Mouse (Mus musculus): Measurements from ENCODE around the gene Gins3.
"Not testable (repeated sequence)": the region's sequence is repeated elsewhere in the genome, so short reads cannot be mapped to it uniquely, and the experiment has no call there.

Gene Gins3

GRCm38 (mm10) chr8:95648251-95648650, 15.0 kb downstream of the Gins3 start:
- DNase-seq (ENCODE audit: extremely low spot score, low read depth, low spot score): no peak

DNA sequence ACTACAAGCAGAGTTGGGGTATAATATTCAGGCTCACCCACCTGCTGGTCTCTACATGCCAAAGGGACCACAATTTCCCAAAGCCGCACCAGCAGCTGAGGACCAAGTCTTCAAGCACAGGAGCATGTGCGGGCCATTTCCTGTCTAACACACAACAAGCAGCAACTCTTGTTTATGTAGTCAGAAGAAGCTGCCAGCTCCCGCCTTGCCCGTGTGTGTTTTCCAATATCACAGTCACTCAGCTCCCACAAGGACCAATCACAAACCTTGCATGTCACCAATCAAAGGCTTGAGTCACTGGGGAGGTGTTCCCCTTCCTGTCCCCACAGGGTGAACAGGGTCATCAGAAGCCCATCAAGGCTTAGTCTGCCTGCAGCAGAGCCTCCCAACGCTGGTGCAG, 20.1 kb downstream of the Gins3 start:
- no peak for DNase-seq (ENCODE audit: extremely low spot score, low read depth, low spot score)

DNA sequence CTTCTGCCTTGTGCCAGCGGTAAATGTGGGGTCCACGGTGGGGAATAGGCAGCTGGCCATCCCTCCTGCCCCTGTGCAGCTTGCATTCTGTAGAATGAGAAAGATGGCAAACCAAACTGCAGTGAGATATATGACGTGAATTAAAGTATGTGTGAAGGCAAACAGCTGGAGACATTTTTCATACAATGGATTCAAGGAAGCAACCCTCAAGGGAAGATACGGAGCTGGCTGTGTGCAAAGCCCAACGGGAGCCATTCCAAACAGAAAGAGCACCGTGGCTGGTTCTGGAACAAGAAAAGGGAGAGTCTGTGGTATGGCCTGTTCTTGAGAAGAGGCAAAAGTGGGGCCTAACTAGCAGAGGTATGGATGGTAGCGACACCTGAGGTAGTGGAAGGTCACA, 22.6 kb downstream of the Gins3 start:
- DNase-seq (ENCODE audit: extremely low spot score, low read depth, low spot score): no peak

- no peak for DNase-seq (ENCODE audit: extremely low spot score, low read depth, low spot score)
Measured at GRCm38 (mm10) chr8:95656316-95657002, 23.2 kb downstream of the Gins3 start.

DNA sequence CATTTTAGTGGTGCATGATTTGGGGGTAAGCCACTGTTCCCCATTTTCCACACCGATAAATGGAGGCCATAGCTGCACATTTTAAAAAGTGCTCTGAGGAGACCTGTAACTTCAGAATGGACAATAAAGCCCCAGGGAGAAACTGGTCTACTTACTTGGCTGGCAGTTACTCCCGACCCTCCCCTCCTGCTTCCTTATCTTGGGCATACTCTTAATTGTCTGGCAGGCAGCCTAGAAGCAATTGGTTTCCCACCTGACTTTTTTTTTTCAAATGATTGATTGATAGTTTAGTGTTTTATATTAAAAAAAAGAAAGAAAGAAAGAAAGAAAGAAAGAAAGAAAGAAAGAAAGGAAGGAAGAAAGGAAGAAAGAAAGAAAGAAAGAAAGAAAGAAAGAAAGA, 24.3 kb downstream of the Gins3 start:
- DNase-seq (ENCODE audit: extremely low spot score, low read depth, low spot score): no peak

DNA sequence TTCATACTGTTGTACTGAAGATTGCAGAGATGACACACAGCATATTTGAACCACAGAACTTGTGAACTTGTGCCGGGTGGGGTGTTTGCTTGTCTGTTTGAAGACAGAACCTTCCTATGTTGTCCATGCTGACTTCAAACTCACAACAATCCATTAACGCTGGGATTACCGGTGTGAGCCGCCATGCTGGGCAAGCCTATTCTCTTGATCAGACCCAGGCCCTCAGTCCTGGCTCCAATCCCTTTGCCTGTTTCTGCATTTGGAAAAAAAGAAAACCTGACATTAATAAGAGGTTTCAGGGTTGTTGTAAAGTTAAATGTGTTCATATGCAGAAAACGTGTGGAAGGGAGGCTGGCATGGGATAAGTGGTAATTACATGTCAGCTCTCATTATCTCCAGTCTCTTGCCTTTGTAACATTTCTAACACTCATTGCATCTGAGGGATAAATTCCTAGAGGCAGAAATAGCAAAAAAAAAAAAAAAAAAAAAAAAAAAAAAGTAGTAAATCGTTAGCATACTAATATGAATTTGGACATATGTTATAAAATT, 27.2 kb downstream of the Gins3 start:
- DNase-seq (ENCODE audit: extremely low spot score, low read depth, low spot score): no peak

GRCm38 (mm10) chr8:95661085-95661484, 27.8 kb downstream of the Gins3 start:
- DNase-seq (ENCODE audit: extremely low spot score, low read depth, low spot score): no peak

DNA sequence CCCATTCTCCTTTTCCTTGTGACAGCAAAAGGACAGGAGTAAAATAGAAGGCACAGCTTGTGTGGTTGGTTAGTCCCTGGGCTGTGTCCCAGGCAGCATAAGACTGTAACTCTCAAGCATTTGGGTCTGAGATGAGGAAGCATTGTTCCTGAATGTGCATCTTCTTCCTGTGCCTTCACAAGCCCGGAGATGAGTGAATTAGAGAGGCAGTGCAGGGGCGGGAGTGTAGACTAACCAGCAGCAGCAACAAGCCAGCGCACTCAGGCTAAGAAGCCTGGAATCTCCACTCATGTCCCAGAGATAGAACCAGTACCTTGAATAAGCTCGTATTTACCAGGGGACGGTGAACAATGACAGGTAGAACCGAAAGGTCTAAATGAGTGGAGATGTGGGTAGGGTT, 28.3 kb downstream of the Gins3 start:
- DNase-seq (ENCODE audit: extremely low spot score, low read depth, low spot score): no peak

DNA sequence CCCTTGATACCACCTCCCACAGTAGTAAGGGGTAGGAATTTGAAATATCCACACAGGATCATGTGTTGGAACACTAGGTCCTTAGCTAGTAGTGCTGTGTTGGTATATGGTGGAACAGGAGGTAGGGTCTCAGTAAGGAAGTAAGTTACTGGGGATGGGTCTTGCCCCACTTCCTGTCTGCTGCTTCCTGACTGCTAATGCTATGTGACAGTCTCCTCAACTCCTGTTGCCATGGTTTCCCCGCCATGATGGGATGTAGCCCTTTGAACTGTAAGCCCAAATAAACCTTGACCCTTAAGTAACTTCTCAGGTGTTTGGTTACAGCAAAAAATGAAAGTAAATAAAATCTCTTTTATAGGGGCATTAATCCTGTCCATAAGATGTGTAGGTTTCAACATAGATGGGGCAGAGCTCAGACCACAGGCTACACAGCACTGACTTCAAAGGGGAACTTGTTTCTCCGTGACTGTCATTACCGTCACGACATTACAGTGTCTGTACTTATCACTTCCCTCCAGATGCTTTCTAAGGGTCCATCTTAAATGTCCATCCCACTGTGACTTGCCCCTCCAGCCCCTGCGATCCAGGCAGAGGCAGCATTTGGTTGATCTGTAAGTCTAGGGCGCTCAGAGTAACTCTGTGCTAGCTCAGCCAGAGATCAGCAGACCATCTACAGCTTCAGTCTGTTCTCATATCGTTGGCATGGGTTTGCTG, 29.8 kb downstream of the Gins3 start:
- DNase-seq (ENCODE audit: extremely low spot score, low read depth, low spot score): no peak

GRCm38 (mm10) chr8:95663599-95663949, 30.3 kb downstream of the Gins3 start:
- DNase-seq (ENCODE audit: extremely low spot score, low read depth, low spot score): no peak

- DNase-seq (ENCODE audit: extremely low spot score, low read depth, low spot score): not testable (repeated sequence)
Measured at GRCm38 (mm10) chr8:95665813-95666452, 32.7 kb downstream of the Gins3 start.

- DNase-seq (ENCODE audit: extremely low spot score, low read depth, low spot score): no peak
Measured at GRCm38 (mm10) chr8:95668163-95668958, 35.1 kb downstream of the Gins3 start.

GRCm38 (mm10) chr8:95669967-95670366, 36.7 kb downstream of the Gins3 start:
- no peak for DNase-seq (ENCODE audit: extremely low spot score, low read depth, low spot score)

- DNase-seq (ENCODE audit: extremely low spot score, low read depth, low spot score): no peak
Measured at GRCm38 (mm10) chr8:95671861-95672260, 38.6 kb downstream of the Gins3 start.

DNA sequence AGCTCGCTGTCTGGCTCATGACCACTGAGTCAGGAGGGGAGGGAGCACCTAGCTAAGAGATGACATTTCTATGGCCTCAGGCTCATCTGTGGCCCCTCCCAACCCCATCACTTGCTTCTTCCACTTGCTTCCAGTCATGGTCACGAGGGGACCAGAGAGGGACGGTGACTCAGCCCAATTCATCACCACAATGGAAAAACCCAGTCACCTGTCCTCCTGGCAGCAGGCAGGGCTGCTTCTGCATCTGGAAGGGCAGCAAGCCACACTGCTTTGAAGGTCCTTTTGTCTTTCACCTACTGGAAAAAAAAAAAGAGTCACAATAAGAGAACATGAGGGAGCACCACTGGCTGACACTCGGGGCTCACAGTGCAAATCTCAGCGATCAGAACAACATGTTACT, 39.6 kb downstream of the Gins3 start:
- no peak for DNase-seq (ENCODE audit: extremely low spot score, low read depth, low spot score)

GRCm38 (mm10) chr8:95676631-95677030, 43.4 kb downstream of the Gins3 start, which contains the start of gene Ndrg4:
Gene Ndrg4, plus strand, starts transcription at chr8:95676980.
- no peak for DNase-seq (ENCODE audit: extremely low spot score, low read depth, low spot score)

GRCm38 (mm10) chr8:95677591-95678023, 44.4 kb downstream of the Gins3 start:
- DNase-seq (ENCODE audit: extremely low spot score, low read depth, low spot score): no peak

DNA sequence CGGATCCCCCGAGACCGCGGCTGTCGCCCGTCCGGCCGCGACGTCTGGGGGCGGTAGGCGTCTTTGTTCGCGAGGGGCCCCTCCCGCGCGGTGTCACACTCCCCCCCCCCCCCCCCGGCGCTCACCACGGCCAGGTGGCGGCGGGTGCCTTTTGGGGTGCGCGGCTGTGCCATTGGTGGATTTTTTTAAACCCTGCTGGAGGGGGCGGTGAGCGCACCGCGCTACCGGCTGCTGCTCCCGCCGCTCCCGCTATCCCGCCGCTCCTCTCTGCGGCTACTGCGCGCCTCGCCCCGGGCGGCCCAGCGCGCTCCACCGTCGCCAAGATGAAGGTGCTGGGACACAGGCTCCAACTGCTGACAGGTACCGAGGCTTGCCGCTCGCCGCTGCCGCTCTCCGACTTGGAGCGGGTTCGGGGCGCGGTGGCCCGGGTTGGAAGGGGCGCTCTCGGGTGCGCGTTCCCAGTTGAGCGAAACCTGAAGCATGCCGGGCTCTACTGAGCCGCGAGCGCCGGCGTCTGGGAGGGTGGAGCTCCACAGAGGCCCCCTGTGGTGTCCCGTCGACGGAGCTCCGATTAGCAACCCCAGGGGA, 44.9 kb downstream of the Gins3 start:
- DNase-seq (ENCODE audit: extremely low spot score, low read depth, low spot score): no peak

DNA sequence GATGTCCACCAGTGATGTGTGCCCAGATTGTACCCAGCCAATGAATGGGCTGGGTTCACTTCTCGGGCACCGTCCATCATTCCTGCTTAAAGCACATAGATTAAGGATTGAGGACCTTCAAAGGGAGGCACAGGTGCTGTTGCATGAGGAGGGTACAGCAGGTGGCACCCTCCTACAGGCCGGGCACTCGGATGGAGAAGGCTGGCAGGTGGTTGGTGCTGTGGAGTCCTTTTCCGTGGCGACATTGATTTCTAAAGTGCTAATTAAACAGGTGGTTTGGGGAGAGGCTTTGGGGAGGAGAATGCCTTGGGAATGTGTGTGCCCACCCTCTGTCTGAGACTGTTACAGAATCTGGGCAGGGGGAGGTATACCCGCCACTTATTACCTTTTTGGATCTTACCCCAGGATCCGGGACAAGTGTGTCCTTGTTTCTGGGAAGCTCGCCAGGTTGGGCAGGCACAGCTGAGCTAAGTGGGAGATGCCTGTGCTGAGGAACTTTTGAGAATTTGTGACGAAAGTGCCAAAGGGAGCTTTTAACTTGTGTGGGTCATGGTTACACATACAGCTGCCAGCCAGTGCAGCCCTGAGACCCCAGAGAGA, 54.9 kb downstream of the Gins3 start:
- DNase-seq (ENCODE audit: extremely low spot score, low read depth, low spot score): no peak

GRCm38 (mm10) chr8:95690929-95691541, 57.8 kb downstream of the Gins3 start:
- DNase-seq (ENCODE audit: extremely low spot score, low read depth, low spot score): no peak
